Mouse (Mus musculus): Measurements from ENCODE around the gene Ttc28.

DNA sequence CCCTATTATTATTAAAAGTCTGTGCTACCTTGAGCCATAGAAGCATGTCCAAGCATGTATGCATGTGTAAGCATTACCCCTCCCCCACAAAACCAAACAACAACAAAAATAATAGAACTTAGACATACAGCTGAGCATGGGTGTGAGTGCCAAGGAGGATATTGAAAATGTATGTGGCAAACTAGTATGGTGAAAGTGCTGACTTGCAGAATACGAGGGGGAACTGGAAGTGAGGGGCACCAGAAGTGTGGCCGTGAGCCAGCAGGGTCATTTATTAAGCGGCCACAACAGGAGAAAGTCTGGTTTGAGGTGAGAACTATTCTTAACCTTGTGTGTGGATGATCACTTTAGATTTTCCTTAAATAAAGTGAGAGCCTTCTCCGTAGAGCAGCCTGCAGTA lies 148.7 kb downstream of the Ttc28 start:
- no peak for TF ChIP-seq GATA1 (IDR thresholded peaks at IDR 0.05; ENCODE audit: low read length)
- TF ChIP-seq TAL1 (IDR thresholded peaks at IDR 0.05; ENCODE audit: low read length) = no peak

Data from erythroblast, embryonic 14.5 days (primary cell).